Comparison of ENCODE assay signal across 8 mouse cellular contexts in genomic region chr7:102266401-102267042, GRCm38 (mm10). TPM values are rescaled to one million over a fixed set of nuclear protein-coding genes. Genes with fewer than 3 reads are reported as not detected.
DNase-seq lines count a peak whose midpoint lies in the region; ATAC-seq lines count a peak whose summit lies in the region.

No protein-coding gene starts in this region.

- 49% methylated on average over 14 of the region's 14 CpGs for WGBS in forebrain, embryonic 14.5 days
- 48% methylated on average over 14 of the region's 14 CpGs for WGBS in intestine, embryonic 15.5 days
- WGBS in stomach, embryonic 16.5 days, result 42% methylated on average over 14 of the region's 14 CpGs

- no peak overlapping the region for H3K27ac ChIP-seq in forebrain, embryonic 14.5 days (ENCODE audit: low read depth, low read length)
- H3K27ac ChIP-seq in intestine, embryonic 15.5 days, result no peak overlapping the region
- peak overlapping the region; percentile 66 for H3K27ac ChIP-seq in stomach, embryonic 16.5 days (ENCODE audit: low read length)

- DNase-seq in lung, adult 18-20 months, result peak; percentile 50 to 53
- DNase-seq in lung, postnatal 14 days, result no peak
- DNase-seq in forebrain, embryonic 14.5 days (ENCODE audit: low spot score), result no peak
- DNase-seq in right cerebral cortex, adult 18-20 months, result no peak
- DNase-seq in ovary, postnatal 14 days (ENCODE audit: low spot score), result no peak

- H3K4me2 ChIP-seq in forebrain, embryonic 14.5 days (ENCODE audit: low read length), result no peak overlapping the region
- H3K4me2 ChIP-seq in intestine, embryonic 15.5 days (replicated peaks), result peak overlapping the region; percentile 77; the same call in 1 of the 2 replicates
- H3K4me2 ChIP-seq in stomach, embryonic 16.5 days (ENCODE audit: low read depth, low read length), result peak overlapping the region; percentile 82

- ATAC-seq in forebrain, embryonic 14.5 days, result no peak
- peak; percentile 17 for ATAC-seq in intestine, embryonic 15.5 days
- ATAC-seq in megakaryocyte-erythroid progenitor cell, adult 5-6 weeks (replicated peaks; ENCODE audit: low FRiP score, low TSS enrichment, poor library complexity, severe bottlenecking), result peak; percentile 56
- ATAC-seq in stomach, embryonic 16.5 days (ENCODE audit: insufficient read depth, low FRiP score), result peak; percentile 8; the same call in 1 of the 2 replicates

- H3K9ac ChIP-seq in forebrain, embryonic 14.5 days (ENCODE audit: low read length), result no peak overlapping the region
- no peak overlapping the region for H3K9ac ChIP-seq in intestine, embryonic 15.5 days
- H3K9ac ChIP-seq in stomach, embryonic 16.5 days (ENCODE audit: low read length), result peak overlapping the region; percentile 79; the same call in 1 of the 2 replicates

- H3K4me1 ChIP-seq in forebrain, embryonic 14.5 days (ENCODE audit: control insufficient read depth, insufficient read depth, low read length), result peaks cover 4% of the 10 kb centered on the region; the same call in 1 of the 2 replicates
- H3K4me1 ChIP-seq in intestine, embryonic 15.5 days (replicated peaks), result 0 out of 2 replicates have a peak, but pooled peaks cover 6% of the 10 kb centered on the region
- peaks cover 21% of the 10 kb centered on the region; the same call in 1 of the 2 replicates for H3K4me1 ChIP-seq in stomach, embryonic 16.5 days (ENCODE audit: control insufficient read depth, insufficient read depth, low read length)

- peak overlapping the region; percentile 87; the same call in 1 of the 2 replicates for H3K4me3 ChIP-seq in forebrain, embryonic 14.5 days (ENCODE audit: low read depth, low read length)
- H3K4me3 ChIP-seq in intestine, embryonic 15.5 days (replicated peaks), result no peak overlapping the region; the same call in 1 of the 2 replicates
- peak overlapping the region; percentile 85 for H3K4me3 ChIP-seq in stomach, embryonic 16.5 days (replicated peaks; ENCODE audit: low read length)

- no peaks in the 10 kb centered on the region for H3K36me3 ChIP-seq in forebrain, embryonic 14.5 days (ENCODE audit: control insufficient read depth, insufficient read depth, low read length)
- H3K36me3 ChIP-seq in intestine, embryonic 15.5 days, result no peaks in the 10 kb centered on the region
- no peaks in the 10 kb centered on the region for H3K36me3 ChIP-seq in stomach, embryonic 16.5 days (ENCODE audit: control insufficient read depth, insufficient read depth, low read length)

- H3K27me3 ChIP-seq in forebrain, embryonic 14.5 days (replicated peaks; ENCODE audit: control insufficient read depth, insufficient read depth, low read length), result no peaks in the 10 kb centered on the region
- H3K27me3 ChIP-seq in intestine, embryonic 15.5 days (replicated peaks), result no peaks in the 10 kb centered on the region
- no peaks in the 10 kb centered on the region for H3K27me3 ChIP-seq in stomach, embryonic 16.5 days (ENCODE audit: control insufficient read depth, insufficient read depth, low read length)

- no peaks in the 10 kb centered on the region for H3K9me3 ChIP-seq in forebrain, embryonic 14.5 days (replicated peaks; ENCODE audit: control insufficient read depth, low read length)
- no peaks in the 10 kb centered on the region for H3K9me3 ChIP-seq in intestine, embryonic 15.5 days
- H3K9me3 ChIP-seq in stomach, embryonic 16.5 days (replicated peaks; ENCODE audit: control insufficient read depth, low read length), result no peaks in the 10 kb centered on the region

RNA-seq across cellular contexts. Expression of gene Stim1, which starts 1.1 kb away (rescaled TPM):
- polyA plus RNA-seq in forebrain, embryonic 14.5 days (2014; fragmentation: Nextera tagmentation; extraction: Ambion mirVana), result 6.5 and 8.8 TPM in 2 replicates
- 20.1 TPM in 2 replicates for polyA plus RNA-seq in intestine, embryonic 15.5 days (2015; fragmentation: Nextera tagmentation; extraction: Ambion mirVana)
- 23.4 and 37.7 TPM in 2 replicates for total RNA-seq in megakaryocyte-erythroid progenitor cell, adult 5-6 weeks (2014; fragmentation: Nextera tagmentation)
- total RNA-seq in megakaryocyte-erythroid progenitor cell, adult 5-6 weeks (2017), result 18.4 and 19.4 TPM in 2 replicates
- polyA plus RNA-seq in stomach, embryonic 16.5 days (2015; fragmentation: Nextera tagmentation; extraction: Ambion mirVana), result 33.7 and 36.1 TPM in 2 replicates

RNA-seq across cellular contexts. Expression of gene Rhog, which starts 10.7 kb away (rescaled TPM):
- polyA plus RNA-seq in forebrain, embryonic 14.5 days (2014; fragmentation: Nextera tagmentation; extraction: Ambion mirVana), result 22.0 and 24.8 TPM in 2 replicates
- polyA plus RNA-seq in intestine, embryonic 15.5 days (2015; fragmentation: Nextera tagmentation; extraction: Ambion mirVana), result 60.2 and 62.1 TPM in 2 replicates
- 145 and 157 TPM in 2 replicates for total RNA-seq in megakaryocyte-erythroid progenitor cell, adult 5-6 weeks (2014; fragmentation: Nextera tagmentation)
- total RNA-seq in megakaryocyte-erythroid progenitor cell, adult 5-6 weeks (2017), result 20.5 and 38.6 TPM in 2 replicates
- polyA plus RNA-seq in stomach, embryonic 16.5 days (2015; fragmentation: Nextera tagmentation; extraction: Ambion mirVana), result 62.0 and 68.0 TPM in 2 replicates

RNA-seq across cellular contexts. Expression of gene Pgap2, which starts 56.5 kb away (rescaled TPM):
- polyA plus RNA-seq in forebrain, embryonic 14.5 days (2014; fragmentation: Nextera tagmentation; extraction: Ambion mirVana), result 53.3 and 54.1 TPM in 2 replicates
- polyA plus RNA-seq in intestine, embryonic 15.5 days (2015; fragmentation: Nextera tagmentation; extraction: Ambion mirVana), result 98.9 and 109 TPM in 2 replicates
- total RNA-seq in megakaryocyte-erythroid progenitor cell, adult 5-6 weeks (2014; fragmentation: Nextera tagmentation), result 40.0 and 41.2 TPM in 2 replicates
- 17.5 and 21.8 TPM in 2 replicates for total RNA-seq in megakaryocyte-erythroid progenitor cell, adult 5-6 weeks (2017)
- 109 and 126 TPM in 2 replicates for polyA plus RNA-seq in stomach, embryonic 16.5 days (2015; fragmentation: Nextera tagmentation; extraction: Ambion mirVana)

RNA-seq across cellular contexts. Expression of gene Nup98, which starts 56.5 kb away (rescaled TPM):
- polyA plus RNA-seq in forebrain, embryonic 14.5 days (2014; fragmentation: Nextera tagmentation; extraction: Ambion mirVana), result 21.6 and 26.2 TPM in 2 replicates
- 31.4 and 33.4 TPM in 2 replicates for polyA plus RNA-seq in intestine, embryonic 15.5 days (2015; fragmentation: Nextera tagmentation; extraction: Ambion mirVana)
- total RNA-seq in megakaryocyte-erythroid progenitor cell, adult 5-6 weeks (2014; fragmentation: Nextera tagmentation), result 71.1 and 73.6 TPM in 2 replicates
- total RNA-seq in megakaryocyte-erythroid progenitor cell, adult 5-6 weeks (2017), result 50.4 and 59.9 TPM in 2 replicates
- polyA plus RNA-seq in stomach, embryonic 16.5 days (2015; fragmentation: Nextera tagmentation; extraction: Ambion mirVana), result 34.5 and 35.0 TPM in 2 replicates

Comparison
In these comparisons a context has a peak if more than half of its experiments do, and no peak if none do; other contexts are left out.
1. DNase-seq: peak in lung, adult 18-20 months (2 of 2); none in lung, postnatal 14 days (single experiment), forebrain, embryonic 14.5 days (single experiment), right cerebral cortex, adult 18-20 months (single experiment) and ovary, postnatal 14 days (single experiment).